Mouse (Mus musculus) adrenal gland, adult 2 months (tissue): ENCODE measurements around the gene Dennd6a. TPM values are rescaled to one million over a fixed set of nuclear protein-coding genes. Genes with fewer than 3 reads are reported as not detected.
"Not testable (repeated sequence)": the region's sequence is repeated elsewhere in the genome, so short reads cannot be mapped to it uniquely, and the experiment has no call there.

Source experiments
- DNase-seq: peaks from one replicate; pipeline ENCODE4 v3.0.0; 2021
- polyA plus RNA-seq: library from polyadenylated mRNA; depleted of rRNA; stranded (reverse); fragments of >200 nt; gene quantifications from 2 replicates; pipeline ENCODE4 v1.2.3, GENCODE M21; 2012
- total RNA-seq, 2 experiments: library from RNA; stranded (reverse); gene quantifications; 2 replicates each; pipeline ENCODE4 v1.2.3; 2021

The Dennd6a gene
- total and polyA plus RNA-seq, 3 experiments: 11.7 to 36.4 (median 33.3) TPM

- no peak for DNase-seq
Observed at GRCm38 (mm10) chr14:26643006-26643624, 69.5 kb downstream of the Dennd6a start.

- DNase-seq: no peak
Observed at GRCm38 (mm10) chr14:26645989-26646650, 72.5 kb downstream of the Dennd6a start.

GRCm38 (mm10) chr14:26647811-26648210, 74.2 kb downstream of the Dennd6a start:
- peak; percentile 10 for DNase-seq

GRCm38 (mm10) chr14:26651901-26652300, 78.2 kb downstream of the Dennd6a start:
- DNase-seq: no peak

GRCm38 (mm10) chr14:26658178-26658577, 84.5 kb downstream of the Dennd6a start:
- DNase-seq: no peak

GRCm38 (mm10) chr14:26660233-26660632, 86.6 kb downstream of the Dennd6a start:
- no peak for DNase-seq

GRCm38 (mm10) chr14:26662016-26662415, 88.4 kb downstream of the Dennd6a start:
- no peak for DNase-seq

- no peak for DNase-seq
Observed at GRCm38 (mm10) chr14:26662488-26662887, 88.8 kb downstream of the Dennd6a start.

- DNase-seq: no peak
Observed at GRCm38 (mm10) chr14:26663851-26664250, 90.2 kb downstream of the Dennd6a start.

GRCm38 (mm10) chr14:26667991-26668370, 94.3 kb downstream of the Dennd6a start:
- no peak for DNase-seq

- DNase-seq: peak; percentile 46
Observed at GRCm38 (mm10) chr14:26668371-26669291, 95.0 kb downstream of the Dennd6a start.

- DNase-seq: peak; percentile 90
Observed at GRCm38 (mm10) chr14:26669292-26670073, 95.8 kb downstream of the Dennd6a start, which contains the start of gene Pde12. Gene Pde12, minus strand, starts transcription at chr14:26669883.

- DNase-seq: no peak
Observed at GRCm38 (mm10) chr14:26670964-26671363, 97.3 kb downstream of the Dennd6a start.

- DNase-seq: not testable (repeated sequence)
Observed at GRCm38 (mm10) chr14:26671870-26672615, 98.4 kb downstream of the Dennd6a start.

- not testable (repeated sequence) for DNase-seq
Observed at GRCm38 (mm10) chr14:26674476-26675169, 101.0 kb downstream of the Dennd6a start.

GRCm38 (mm10) chr14:26675371-26675770, 101.7 kb downstream of the Dennd6a start:
- DNase-seq: peak; percentile 30

- no peak for DNase-seq
Observed at GRCm38 (mm10) chr14:26675791-26676190, 102.1 kb downstream of the Dennd6a start.
